In the genomic region with DNA sequence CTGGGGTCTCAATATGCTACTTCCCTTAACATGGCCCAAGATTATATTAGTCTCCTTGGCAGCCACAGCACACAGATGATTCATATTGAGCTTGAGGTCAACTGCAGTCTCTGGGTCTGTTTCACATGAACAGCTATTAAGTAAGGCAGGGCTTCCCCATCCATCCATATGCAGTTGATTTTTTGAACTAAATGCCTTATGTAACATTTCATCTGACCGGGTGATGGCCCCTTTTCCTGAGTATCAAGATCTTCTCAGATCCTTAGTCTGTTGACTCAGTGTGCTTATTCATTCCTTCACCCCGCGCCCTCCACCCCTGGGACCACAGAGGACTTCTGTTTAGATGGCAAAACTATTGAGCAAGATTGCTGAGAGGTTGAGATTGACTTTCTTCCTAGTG, we compare ENCODE assay signal across 24 mouse cellular contexts.
DNase-seq lines count a peak whose midpoint lies in the region; ATAC-seq and TF ChIP-seq lines count a peak whose summit lies in the region.
"Had no signal": no experiment of that assay in that cellular context is flagged by ENCODE, and none has a peak within 500 bp of the region (broad histone marks: within the 10 kb centered on the region; RNA-seq: fewer than 3 reads in every experiment).

No protein-coding gene starts in this region.

- H3K4me3 ChIP-seq in embryonic facial prominence, embryonic 14.5 days (ENCODE audit: low read depth, low read length) = no peak overlapping the region
- no peak overlapping the region for H3K4me3 ChIP-seq in embryonic facial prominence, embryonic 10.5 days
- no peak overlapping the region for H3K4me3 ChIP-seq in C2C12 (ENCODE audit: insufficient read depth, poor library complexity, severe bottlenecking)
- H3K4me3 ChIP-seq in gastrocnemius, adult 2 months = no peak overlapping the region
- H3K4me3 ChIP-seq: embryonic facial prominence, embryonic 13.5 days; forebrain, embryonic 10.5 days; forebrain, embryonic 12.5 days had no signal

- ATAC-seq in embryonic facial prominence, embryonic 14.5 days (ENCODE audit: low read depth) = no peak
- no peak for ATAC-seq in monocyte, adult 5-6 weeks (replicated peaks; ENCODE audit: insufficient number of reproducible peaks, low FRiP score, low TSS enrichment, poor library complexity, severe bottlenecking)
- ATAC-seq: activated CD4-positive, CD25-positive, alpha-beta regulatory T cell, adult 4 months; forebrain, embryonic 14.5 days; forebrain, embryonic 16.5 days; Patski had no signal

- 74% methylated on average over 3 of the region's 3 CpGs for WGBS in embryonic facial prominence, embryonic 14.5 days
- WGBS in embryonic facial prominence, embryonic 10.5 days = 91% methylated on average over 3 of the region's 3 CpGs

- intact Hi-C loops in gastrocnemius, adult 2 months (cut with DNase I) = no loop called here

- H3K9me3 ChIP-seq in embryonic facial prominence, embryonic 14.5 days (ENCODE audit: control insufficient read depth, low read length) = no peaks in the 10 kb centered on the region
- H3K9me3 ChIP-seq in embryonic facial prominence, embryonic 10.5 days = no peaks in the 10 kb centered on the region
- H3K9me3 ChIP-seq: embryonic facial prominence, embryonic 13.5 days; forebrain, embryonic 10.5 days; forebrain, embryonic 12.5 days had no signal

- no peaks in the 10 kb centered on the region for H3K27me3 ChIP-seq in embryonic facial prominence, embryonic 14.5 days (replicated peaks; ENCODE audit: control insufficient read depth, insufficient read depth, low read length)
- H3K27me3 ChIP-seq in embryonic facial prominence, embryonic 10.5 days (replicated peaks; ENCODE audit: low read depth, poor library complexity, severe bottlenecking) = peaks cover 20% of the 10 kb centered on the region
- no peaks in the 10 kb centered on the region for H3K27me3 ChIP-seq in C2C12 (ENCODE audit: control insufficient read depth, insufficient read depth, insufficient read length)
- H3K27me3 ChIP-seq: embryonic facial prominence, embryonic 13.5 days; forebrain, embryonic 12.5 days; Patski had no signal

- no peak overlapping the region for H3ac ChIP-seq in C2C12 (ENCODE audit: control insufficient read depth, insufficient read length, low read depth)

- H3K36me3 ChIP-seq in embryonic facial prominence, embryonic 14.5 days (ENCODE audit: control insufficient read depth, insufficient read depth, low read length) = no peaks in the 10 kb centered on the region
- H3K36me3 ChIP-seq in embryonic facial prominence, embryonic 10.5 days (replicated peaks) = no peaks in the 10 kb centered on the region
- no peaks in the 10 kb centered on the region for H3K36me3 ChIP-seq in C2C12 (ENCODE audit: control insufficient read depth, insufficient read depth)
- H3K36me3 ChIP-seq: embryonic facial prominence, embryonic 13.5 days; forebrain, embryonic 10.5 days; forebrain, embryonic 12.5 days had no signal

- no peak for TF ChIP-seq CTCF in C2C12 (IDR thresholded peaks at IDR 0.05; ENCODE audit: control insufficient read depth, insufficient read depth, insufficient read length)
- TF ChIP-seq CTCF in gastrocnemius, adult 2 months (IDR thresholded peaks at IDR 0.05) = no peak

- H3K27ac ChIP-seq in embryonic facial prominence, embryonic 14.5 days (replicated peaks; ENCODE audit: low read depth, low read length) = no peak overlapping the region
- H3K27ac ChIP-seq in embryonic facial prominence, embryonic 10.5 days (replicated peaks) = no peak overlapping the region
- H3K27ac ChIP-seq in gastrocnemius, adult 2 months = no peak overlapping the region
- H3K27ac ChIP-seq: embryonic facial prominence, embryonic 13.5 days; forebrain, embryonic 12.5 days had no signal

- peaks cover 3% of the 10 kb centered on the region for H3K4me1 ChIP-seq in embryonic facial prominence, embryonic 14.5 days (ENCODE audit: control insufficient read depth, insufficient read depth, low read length)
- peaks cover 19% of the 10 kb centered on the region for H3K4me1 ChIP-seq in embryonic facial prominence, embryonic 10.5 days
- H3K4me1 ChIP-seq: forebrain, embryonic 12.5 days had no signal

- no peak overlapping the region for H3K4me2 ChIP-seq in embryonic facial prominence, embryonic 14.5 days (ENCODE audit: low read depth, low read length)
- H3K4me2 ChIP-seq: embryonic facial prominence, embryonic 13.5 days; forebrain, embryonic 12.5 days had no signal

- no peaks in the 10 kb centered on the region for H3K79me3 ChIP-seq in C2C12 (ENCODE audit: low read depth)

- no peak overlapping the region for H3K9ac ChIP-seq in embryonic facial prominence, embryonic 14.5 days (ENCODE audit: low read depth, low read length)
- H3K9ac ChIP-seq: embryonic facial prominence, embryonic 13.5 days; forebrain, embryonic 12.5 days had no signal

- peak; percentile 17 for DNase-seq in embryonic facial prominence, embryonic 14.5 days (ENCODE audit: low spot score)
- DNase-seq in embryonic facial prominence, embryonic 10.5 days (ENCODE audit: low spot score) = no peak
- peak; percentile 18 to 34 for DNase-seq in monocyte, adult 2 months (ENCODE audit: low read depth in 1 of 2, low spot score in 2 of 2)
- peak; percentile 42 for DNase-seq in fibroblast of lung, adult 2 months (ENCODE audit: low read depth)
- no peak for DNase-seq in gastrocnemius, adult 2 months
- DNase-seq in ovary, postnatal 14 days (ENCODE audit: low spot score) = no peak
- DNase-seq: adrenal gland, adult 8-10 months; adrenal gland, postnatal 14 days; adrenal gland, postnatal 36 days; B cell, adult 2 months; cerebellum, adult 11-12 months; cerebellum, adult 2 months; cerebellum, adult 9-10 months; cerebellum, postnatal 10 days; cerebellum, postnatal 25 days had no signal

- no peaks in the 10 kb centered on the region for H3K79me2 ChIP-seq in C2C12 (ENCODE audit: control insufficient read depth, insufficient read depth)

TF ChIP-seq in C2C12, 6 proteins besides CTCF, POLR2A, EP300 and RAD21:
- TF ChIP-seq CEBPB (IDR thresholded peaks at IDR 0.05; ENCODE audit: low read depth) (peak; percentile 25), FOSL1 (IDR thresholded peaks at IDR 0.05; ENCODE audit: insufficient read depth, low read length, poor library complexity, severe bottlenecking) (no peak)

Comparison
In these comparisons a context has a peak if more than half of its experiments do, and no peak if none do; other contexts are left out.
1. DNase-seq: peak in embryonic facial prominence, embryonic 14.5 days (single experiment), monocyte, adult 2 months (2 of 2) and fibroblast of lung, adult 2 months (single experiment); none in embryonic facial prominence, embryonic 10.5 days (single experiment), gastrocnemius, adult 2 months (single experiment) and ovary, postnatal 14 days (single experiment).